Mouse (Mus musculus) urinary bladder, postnatal 25 days (tissue): ENCODE results near the gene Ly6g6e.

Experiments used
- DNase-seq: peaks from one replicate; pipeline ENCODE4 v3.0.0; 2022; ENCODE audit warnings: low spot score

Gene Ly6g6e

DNA sequence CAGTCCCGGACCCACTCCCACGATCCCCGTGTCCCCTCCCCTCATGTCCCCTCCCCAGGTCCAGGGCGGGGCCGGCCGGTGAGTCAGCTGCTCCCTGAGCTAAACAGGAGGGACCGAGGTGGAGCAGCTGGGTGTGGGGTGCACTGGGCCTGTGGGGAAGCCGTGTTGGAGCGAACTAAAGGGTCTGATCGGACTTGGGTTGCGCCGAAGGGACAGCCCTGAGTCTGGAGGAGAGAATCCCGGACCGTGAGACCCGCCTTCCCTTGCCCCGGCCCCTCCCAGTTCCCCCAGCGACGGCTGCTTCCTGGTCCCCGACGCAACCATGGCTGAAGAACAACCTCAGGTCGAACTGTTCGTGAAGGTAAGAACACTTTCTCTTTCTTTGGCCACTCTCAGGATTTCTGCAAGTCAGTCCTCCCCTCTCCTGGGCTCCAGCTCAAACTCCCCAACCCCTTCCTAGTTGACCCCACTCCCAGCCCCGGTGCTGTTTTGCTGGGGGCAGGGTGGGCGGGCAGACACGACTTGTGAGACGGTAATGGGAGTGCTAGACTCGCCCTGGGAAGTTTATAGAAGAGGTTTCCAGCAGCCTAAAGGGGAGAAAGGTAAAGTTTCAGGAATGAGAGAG is 26.5 kb upstream of the Ly6g6e start:
- DNase-seq, result peak; percentile 67

DNA sequence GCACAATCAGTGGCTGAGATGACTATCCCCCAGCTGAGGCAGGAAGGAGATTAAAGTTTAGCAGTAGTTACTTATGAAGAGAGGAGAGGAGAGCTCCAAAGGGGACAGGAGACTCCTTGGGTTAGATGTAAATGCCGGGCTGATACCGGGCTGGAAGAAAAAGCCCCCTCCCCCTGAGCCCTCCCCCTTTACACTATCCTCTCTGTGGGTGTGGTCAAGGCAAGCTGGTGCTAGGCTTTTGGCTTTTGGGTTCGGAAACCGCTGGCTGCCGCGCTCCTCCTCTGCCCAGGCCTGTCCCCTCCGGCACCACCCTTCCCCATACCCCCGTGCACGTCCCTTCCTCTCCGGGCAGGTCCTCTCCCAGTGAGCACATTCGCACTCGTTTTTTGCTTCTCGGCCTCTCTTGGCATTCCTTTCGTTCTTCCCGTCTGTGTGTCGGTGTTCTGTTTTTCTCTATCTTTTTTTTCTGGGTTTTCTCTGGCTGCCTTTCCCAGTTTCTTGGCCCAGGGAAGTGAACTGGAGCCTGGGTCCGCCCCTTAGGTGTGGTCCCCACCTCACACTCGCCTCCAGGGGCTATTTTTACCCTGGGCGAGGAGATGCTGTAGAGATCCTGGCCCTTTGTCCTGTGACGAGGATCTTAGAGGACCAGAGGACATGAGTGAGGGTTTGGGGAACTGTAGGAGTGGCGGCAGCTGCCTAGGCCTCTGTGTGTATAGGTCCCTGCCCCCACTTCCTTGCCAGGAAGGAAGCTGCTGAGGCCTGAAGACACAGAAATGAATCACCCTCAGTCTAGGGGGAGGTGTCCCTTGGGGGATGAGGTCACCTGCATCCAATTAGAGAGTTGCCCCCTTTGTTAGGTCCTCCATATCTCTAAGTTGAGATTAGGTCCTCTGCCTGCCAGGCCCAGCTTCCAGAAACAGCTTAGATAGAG is 25.3 kb upstream of the Ly6g6e start:
- peak; percentile 53 for DNase-seq

DNA sequence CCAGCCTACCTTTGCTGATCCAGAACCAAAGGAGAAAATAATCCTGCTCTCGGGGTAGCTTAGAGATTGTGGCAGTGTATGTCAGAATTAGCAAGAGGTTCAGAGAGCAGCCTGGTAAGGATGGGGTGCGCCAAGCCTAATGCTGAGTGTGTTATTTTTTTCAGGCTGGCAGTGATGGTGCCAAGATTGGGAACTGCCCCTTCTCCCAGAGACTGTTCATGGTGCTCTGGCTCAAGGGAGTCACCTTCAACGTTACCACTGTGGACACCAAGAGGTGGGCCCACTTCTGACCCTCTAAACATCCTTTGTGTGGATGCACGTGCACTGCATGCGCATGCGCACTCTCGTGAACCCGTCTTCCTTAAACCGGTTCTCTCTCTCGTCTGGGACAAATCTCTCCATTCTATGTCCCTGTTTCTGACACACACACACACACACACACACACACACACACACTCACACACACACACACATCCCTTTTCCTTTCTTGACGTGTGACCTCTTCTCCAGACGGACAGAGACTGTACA is 24.4 kb upstream of the Ly6g6e start:
- no peak for DNase-seq

DNA sequence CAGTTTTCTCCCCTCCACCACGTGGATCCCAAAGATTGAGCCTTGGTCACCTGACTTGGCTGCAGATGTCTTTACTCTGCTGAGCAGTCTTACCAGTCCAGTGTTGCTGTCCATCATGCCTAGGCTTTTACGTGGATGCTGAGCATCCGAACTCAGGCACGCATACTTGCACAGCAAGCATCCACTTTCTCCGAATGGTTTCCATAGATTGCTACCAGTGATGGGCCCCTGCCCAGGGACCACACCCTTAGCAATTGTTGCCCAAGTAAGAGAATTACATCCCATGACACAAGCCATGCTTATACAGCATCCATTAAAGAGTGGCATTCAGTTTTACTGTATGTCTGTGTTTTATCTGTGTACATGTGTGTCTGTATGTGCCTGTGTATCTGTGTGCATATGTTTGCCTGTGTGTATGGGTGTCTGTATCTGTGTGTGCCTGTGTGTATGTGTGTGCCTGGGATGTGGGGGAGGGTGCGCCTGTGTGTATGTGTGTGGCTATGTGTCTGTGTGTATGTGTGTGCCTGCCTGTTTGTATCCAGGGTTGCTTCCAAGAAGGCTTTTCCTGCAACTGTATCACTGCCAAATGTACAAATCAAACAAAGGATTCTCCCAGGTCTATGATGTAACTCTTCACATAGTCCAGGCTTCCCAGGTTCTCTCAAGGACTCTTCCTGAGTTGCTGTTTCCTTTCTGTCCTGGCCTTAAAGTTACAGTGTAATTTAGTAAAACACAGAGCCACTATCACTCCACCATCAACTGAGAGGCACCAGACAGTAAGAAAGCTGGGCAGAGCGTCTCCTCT is 20.8 kb upstream of the Ly6g6e start:
- no peak for DNase-seq

DNA sequence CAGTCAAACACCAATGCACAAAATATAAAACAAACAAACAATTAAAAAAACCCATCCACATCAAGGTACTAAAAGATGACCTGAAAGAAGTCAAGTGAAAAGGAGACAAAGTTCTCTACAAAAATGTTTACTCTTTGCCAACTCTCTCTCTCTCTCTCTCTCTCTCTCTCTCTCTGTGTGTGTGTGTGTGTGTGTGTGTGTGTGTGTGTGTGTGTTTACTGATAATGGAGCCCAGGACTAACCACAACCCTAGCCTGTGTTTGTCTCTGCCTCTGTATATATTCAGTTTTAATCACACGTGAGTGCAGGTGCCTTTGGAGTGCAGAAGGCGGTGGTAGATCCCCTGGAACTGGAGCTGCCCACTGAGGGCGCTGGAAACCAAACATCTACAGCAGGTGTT is 19.6 kb upstream of the Ly6g6e start:
- no peak for DNase-seq

DNA sequence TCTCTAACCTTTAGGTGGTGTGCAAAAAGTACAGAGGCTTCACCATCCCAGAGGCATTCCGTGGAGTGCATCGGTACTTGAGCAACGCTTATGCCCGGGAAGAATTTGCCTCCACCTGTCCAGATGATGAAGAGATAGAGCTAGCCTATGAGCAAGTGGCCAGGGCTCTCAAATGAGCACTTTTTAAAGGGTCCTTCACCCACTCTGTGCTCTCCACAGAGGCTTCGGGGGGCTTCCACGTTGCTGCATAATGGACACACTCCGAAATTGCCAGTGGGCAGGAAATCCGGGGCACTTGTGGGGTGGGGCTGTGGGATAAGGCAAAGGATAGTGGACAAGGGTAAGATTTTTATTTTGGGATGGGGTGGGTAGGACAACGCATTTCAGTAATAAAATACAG is 18.4 kb upstream of the Ly6g6e start:
- DNase-seq, result no peak

DNA sequence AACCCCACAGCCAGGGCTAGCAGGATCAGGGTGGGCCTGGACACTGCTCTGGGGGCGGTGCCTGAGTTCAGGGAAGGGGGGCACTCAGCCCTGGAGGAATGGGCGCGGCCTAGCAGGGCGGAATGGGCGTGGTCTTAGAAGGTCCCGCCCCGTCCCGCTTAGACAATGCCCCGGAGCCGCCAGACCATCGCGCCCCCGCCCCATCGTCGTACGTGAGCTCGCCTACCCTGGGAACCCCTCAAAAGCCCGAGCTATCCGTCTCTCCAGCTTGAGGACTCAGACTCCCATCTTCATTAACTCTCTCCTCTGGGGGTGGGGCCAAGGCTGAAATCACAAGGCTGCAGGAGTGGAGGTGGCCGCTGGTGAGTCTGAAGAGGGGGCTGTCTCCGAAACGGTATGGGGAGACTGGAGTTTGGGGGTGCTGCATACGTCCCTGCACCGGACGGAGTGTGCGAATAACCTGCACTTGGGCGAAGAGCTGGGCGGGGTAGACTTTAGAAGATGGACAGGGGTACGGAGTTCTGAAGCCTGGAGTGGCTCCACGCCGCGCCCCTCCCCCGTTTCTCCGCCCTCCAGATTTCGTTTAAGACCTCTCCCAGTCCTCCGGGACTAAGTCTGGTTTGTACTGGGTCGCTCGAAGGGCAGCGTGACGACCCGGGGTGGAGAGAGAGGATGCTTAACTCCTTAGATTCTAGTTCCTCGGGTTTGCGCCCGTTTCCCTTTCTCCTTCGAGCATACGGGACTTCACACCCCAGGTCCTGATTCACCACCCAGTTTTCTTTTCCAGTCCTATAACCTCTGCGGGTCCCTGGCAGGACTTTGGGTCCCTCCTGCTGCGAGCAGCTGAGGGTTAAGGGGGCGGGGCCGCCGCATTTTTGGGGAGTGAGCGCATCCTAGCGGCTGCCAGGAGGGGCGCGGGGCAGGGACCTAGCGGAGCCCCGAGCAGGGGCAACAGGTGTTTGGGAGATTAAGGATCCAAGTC is 17.5 kb upstream of the Ly6g6e start, which contains the start of gene Ddah2:
Ddah2 (plus strand) TSS at position 125 of the 982 bp plus-strand sequence.
- DNase-seq, result peak; percentile 83

DNA sequence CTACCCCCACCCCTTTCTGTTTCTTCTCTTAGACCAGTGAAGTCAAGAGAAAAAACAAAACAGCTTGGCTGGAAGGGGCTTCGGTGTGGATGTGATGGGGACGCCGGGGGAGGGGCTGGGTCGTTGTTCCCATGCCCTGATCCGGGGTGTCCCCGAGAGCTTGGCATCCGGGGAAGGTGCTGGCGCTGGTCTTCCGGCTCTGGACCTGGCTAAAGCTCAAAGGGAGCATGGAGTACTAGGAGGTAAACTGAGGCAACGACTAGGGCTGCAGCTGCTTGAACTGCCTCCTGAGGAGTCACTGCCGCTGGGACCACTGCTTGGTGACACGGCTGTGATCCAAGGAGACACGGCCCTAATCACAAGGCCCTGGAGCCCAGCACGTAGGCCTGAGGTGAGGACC is 16.6 kb upstream of the Ly6g6e start:
- no peak for DNase-seq

DNA sequence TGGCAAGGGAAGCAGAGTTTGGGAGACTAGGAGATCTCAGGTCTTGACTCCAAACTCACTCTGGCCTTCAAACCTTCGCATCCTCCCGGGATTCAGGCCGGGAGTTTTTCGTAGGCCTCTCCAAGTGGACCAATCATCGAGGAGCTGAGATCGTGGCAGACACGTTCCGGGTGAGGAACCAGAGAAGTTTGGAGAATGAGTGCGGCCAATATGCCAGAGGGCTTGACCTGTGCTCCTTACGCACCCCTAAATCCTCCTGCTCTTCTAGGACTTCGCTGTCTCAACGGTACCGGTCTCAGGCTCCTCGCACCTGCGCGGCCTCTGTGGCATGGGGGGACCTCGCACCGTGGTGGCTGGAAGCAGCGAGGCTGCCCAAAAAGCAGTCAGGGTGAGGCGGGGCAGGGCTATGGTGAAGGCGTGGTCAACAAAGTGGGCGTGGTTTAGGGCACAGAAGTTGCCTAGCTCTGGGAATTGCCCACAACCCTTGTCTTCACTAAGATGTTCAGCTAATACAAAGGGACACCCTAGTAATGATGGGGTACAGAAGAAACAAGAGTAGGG is 15.9 kb upstream of the Ly6g6e start:
- DNase-seq, result no peak

DNA sequence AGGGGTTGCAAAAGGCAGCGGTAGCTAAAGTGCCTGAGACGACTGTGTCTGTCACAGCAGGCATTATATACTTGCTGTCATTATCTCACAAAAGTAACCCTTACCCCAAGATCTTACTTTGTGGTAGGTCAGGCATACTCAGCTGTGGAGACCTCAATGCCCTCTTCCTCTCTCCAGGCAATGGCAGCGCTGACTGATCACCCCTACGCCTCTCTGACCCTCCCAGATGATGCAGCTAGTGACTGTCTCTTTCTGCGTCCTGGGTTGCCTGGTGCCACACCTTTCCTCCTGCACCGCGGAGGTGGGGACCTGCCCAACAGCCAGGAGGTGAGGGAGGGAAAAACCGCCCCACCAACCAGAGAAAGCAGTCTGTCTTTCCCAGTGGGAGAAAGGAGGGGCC is 15.4 kb upstream of the Ly6g6e start:
- DNase-seq, result no peak

DNA sequence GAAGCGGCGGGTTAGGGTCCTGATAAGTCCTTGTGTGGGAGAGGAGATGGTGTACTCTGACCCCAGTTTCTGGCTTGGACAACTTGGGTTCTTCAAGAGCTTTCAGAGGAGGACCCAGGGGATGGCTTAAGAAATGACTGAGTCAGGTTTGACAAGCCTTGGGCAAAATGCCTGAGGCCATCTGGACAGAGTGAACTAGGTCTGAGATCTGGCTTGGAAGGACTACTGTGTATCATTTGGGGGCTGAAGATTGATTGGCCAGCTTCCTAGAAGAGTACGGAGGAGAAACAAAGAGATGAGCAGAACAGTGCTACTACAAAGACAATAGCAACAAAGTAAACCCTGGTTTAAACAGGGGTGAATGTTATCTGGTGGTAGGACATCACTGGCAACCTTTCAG is 13.2 kb upstream of the Ly6g6e start:
- DNase-seq, result no peak

DNA sequence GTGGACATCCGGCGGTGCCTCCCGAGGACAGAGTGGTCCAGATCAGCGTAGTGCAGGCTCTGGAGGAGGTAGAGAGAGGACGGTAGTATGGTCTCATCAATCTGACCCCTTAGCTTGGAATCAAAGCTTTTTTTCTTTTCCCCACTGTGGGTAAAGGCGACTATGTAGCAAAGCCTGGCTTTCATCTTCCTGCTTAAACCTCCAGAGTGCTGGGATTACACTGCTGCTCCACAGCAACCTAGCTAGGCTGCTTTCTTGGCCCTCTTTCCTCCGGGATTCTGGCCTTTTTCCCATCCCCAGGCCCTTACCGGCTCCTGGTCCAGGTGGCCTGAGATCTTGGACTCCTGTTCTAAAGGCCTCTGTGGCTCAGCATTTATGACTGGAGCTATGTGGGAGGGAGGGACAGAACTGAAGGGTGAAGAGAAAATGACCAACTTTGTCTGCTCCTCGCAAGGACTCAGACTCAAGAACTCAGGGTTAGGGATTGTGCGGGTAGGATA is 12.3 kb upstream of the Ly6g6e start:
- DNase-seq, result no peak

DNA sequence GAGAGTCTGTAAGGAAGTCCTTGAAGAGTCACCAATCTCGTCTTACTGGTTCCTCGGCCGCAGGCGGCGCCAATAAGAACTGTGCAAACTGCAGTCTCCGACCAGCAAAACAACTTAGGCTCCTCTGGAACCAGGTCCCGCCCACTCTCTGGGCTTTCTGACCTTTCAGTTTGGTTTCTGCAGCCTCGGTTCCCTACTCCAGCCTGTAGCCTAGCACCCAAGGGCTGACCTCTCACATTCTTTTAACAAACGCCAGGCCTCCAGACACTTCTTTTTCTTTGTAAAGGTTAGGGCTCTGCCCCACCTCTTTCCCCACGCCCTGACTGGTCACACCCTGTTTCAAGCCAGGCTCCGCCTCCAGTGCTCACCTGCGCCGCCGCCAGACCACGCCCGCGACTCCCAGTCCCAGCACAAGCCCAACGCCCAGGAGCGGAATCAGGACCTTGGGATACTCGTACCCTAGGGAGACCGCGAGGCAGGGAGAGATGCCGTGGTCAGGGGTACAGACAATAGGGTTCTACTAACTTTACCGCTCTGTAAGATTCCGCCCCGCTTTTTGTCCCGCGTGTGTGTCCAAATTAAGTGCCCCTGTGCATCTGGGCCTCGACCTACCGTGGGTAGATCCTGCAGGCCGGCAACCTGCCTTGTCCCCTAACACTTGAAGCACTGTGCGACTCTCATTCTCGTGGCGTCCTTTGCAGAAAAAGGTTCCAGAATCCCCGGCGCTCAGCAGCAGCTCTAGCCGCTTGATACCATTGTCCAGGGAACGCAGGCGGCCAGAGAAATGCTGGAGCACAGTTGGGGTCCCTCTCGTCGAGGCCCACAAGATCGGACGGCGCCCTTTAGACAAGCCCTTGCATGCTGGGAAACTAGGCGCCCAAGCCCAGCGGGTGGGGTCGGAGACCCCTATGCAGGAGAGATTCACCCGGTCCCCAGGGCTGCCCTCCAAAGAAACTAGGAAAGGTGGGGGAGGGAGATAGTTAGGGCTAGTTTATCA is 11.5 kb upstream of the Ly6g6e start, which contains the start of gene Ly6g6c:
Ly6g6c (plus strand) TSS at position 438 of the 997 bp plus-strand sequence.
- peak; percentile 50 for DNase-seq

DNA sequence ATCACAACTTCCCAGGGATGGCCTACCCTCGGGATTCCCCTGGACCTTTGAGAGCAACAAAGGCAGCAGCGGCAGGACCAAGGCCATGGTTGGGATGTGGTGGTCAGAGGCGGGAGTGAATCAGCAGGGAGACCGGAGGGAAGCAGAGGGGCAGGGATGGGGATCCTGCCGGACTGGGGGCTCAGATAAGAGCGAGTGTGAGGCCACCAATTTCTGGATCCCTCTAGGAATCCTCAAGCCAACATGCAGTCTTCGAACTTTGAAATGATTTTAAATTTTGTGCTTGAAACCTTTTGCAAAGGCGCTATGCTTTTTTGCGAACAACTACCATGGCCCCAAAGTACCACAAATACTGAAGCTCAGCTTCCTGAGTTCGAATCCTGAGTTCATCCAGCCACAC is 10.6 kb upstream of the Ly6g6e start, which contains the start of gene Mpig6b:
Mpig6b (minus strand) TSS at position 101 of the 400 bp plus-strand sequence.
- DNase-seq, result no peak

DNA sequence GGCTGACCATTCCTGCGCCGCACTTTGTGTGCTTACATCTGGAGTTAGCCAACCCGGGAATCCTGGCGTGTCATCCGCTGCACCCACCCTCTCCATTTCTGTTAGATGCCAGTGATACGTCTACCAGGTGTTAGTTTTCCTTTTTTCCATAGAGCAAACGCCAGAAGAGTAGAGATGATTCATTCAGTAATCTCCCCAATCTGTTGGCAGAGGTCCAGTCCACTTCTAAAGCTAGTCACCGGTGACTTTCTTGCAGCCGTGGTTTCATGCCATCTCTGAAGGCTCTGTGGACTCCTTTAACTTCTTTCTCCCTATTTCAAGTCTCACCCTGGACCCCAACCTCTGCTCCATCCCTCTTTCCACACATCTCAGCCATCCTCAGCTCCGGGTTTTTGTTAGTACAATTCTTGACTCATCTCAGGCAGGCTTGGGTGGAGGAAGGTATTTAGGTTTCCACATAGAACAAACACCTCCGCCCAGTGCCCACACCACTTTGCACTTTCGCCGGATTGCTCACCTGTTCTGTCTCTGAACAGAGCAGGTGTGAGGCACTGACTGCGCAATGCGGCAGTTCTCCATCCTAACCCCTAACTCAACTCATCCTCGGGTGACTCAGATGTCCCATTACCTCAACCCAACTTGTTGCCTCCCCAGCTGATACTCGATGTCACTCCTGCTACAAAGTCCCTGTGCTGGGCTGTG is 8.3 kb upstream of the Ly6g6e start:
- no peak for DNase-seq

DNA sequence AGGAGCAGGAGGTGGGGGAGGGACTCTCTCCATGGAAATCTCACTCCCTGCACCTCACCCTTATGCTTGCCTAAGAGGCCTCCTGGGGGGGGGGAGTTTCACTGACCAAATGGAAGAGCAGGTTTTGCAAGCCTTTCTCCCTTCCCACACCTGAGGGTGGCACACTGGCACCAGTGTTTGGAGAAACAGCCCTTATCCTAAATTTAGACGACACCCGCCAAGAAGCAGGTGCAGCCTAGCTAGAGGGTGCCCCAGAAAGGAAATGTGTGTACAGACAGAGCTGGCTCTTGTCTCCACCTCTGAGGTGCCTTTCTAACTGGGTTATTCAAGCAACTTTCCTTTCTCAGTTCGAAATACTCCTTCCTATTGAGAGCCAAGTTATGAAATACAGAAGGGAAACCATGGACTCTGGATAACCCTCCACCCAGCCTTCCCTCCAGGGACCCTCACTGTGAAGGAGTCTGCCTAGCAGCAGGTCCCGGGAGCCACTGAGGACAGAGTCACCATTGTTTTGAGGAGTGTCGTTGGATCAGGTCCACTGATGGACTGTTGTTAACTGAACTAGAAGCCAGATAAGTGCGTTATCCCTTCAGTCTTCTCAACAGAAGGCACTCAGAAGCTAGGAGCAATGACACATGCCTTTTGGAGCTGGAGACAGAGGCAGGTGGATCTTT is 6.0 kb upstream of the Ly6g6e start:
- no peak for DNase-seq

DNA sequence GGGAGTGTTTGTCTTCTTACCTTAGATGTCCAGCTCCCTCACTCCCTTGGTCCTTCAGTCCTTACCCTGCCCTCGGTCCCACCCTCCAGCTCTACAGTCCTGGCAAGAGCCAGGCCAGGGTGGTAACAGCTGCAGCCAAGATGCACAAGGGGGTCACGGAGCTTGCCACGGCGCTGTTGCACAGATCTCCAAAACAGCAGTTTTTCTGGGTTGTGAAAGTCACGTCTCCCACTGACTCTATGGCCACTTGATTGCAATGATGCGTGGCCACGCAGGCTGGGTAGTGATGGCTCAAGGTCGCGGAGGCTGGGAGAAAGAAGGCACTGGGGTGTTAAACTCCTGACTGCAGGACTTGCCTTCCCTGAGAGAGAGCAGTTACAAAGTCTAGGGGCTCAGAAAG is 5.2 kb upstream of the Ly6g6e start:
- no peak for DNase-seq

DNA sequence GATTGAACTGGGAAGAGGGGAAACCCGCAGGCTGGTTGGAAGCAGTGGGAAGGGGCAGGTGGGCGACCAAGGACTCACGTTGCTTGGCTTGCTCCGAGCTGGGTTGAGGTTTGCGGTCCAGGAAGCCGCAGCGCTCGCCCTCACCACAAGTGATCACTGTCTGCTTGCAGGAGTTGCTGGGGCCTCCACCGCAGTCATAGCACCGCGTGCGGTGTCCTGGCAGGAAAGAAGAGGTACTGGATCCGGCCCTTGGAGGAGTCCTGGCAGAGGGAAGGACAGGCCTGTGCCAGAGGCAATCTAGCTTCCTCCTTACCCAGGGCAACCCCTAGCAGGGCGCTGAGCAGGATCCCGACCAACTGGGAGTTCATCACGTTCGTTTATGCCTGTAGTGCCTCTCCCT is 2.6 kb upstream of the Ly6g6e start:
- DNase-seq, result no peak
